Mouse (Mus musculus) spleen, postnatal 4 days (tissue): Measurements from ENCODE around the gene Csrnp1.
"Not testable (repeated sequence)": the region's sequence is repeated elsewhere in the genome, so short reads cannot be mapped to it uniquely, and the experiment has no call there.

Experiments
- DNase-seq, 2 experiments: peaks; one replicate each; pipeline ENCODE4 v3.0.0; 2022; ENCODE audit warnings: low spot score in 2 of 2

Gene Csrnp1

DNA sequence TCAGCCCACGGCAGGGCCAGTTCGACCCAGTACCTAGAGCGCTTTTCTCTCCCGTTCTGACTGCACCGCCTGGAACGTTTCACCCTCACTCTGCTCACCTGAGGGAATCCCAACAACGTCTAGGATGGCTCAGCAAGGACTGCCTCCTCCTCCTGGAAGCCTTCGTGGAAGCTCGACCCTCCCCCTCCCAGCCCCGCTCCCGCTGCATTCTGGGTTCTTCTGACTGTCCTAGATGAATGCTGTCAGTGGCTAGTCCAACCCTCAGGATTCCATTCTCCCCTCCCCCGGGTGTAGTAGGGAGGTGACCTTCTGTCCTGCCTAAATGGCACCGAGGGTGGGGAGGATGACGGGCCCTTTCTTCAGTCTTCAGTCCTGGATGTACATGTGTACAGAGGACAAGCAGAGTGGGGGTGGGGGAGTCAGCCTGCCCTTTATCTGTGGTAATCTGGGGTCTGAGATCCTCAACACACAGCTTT is at the start of gene Csrnp1:
TSS of gene Csrnp1 (minus strand) at position 123 of the 476 bp plus-strand sequence.
- no peak for DNase-seq

DNA sequence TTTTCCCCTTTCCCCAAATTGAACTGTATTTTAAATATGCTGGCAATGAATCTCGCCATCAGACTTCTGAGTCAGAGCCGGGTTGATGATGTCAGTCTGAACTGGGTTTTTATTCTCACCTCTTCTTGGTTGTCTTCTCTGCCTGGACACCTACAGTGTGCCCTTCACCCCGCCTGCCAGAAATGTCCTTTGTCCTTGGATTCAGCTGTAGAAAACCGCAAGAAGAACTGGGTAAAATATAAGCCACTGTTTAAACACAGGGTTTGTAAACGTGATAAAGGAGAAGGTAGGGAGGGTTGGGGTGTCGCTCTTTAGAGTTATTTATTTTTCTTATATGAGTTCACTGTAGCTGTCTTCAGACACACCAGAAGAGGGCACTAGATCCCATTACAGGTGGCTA is 48.3 kb upstream of the Csrnp1 start:
- no peak for DNase-seq

DNA sequence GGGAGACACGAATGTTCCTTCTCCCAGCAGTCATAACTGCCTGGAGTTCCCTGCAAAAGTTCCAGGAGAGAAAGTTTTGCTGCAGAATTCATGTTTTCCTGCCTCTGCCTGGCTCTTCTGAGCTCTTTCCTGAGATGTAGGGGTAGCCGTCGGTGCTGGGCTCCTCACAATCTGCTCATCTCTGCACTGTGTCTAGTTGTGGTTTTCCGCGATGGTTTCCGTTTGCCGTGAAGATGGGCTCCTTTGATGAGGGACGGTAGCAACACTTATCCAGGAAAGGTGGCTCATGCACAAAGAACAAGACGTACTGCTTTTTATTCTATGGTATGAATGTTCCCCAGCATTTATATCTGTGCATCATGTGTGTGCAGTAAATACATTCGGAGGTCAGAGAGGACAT is 46.0 kb upstream of the Csrnp1 start:
- DNase-seq: no peak

- DNase-seq: no peak
Measured at GRCm38 (mm10) chr9:120029880-120030279, 45.4 kb upstream of the Csrnp1 start.

GRCm38 (mm10) chr9:120027401-120028151 is 43.1 kb upstream of the Csrnp1 start:
- no peak for DNase-seq

DNA sequence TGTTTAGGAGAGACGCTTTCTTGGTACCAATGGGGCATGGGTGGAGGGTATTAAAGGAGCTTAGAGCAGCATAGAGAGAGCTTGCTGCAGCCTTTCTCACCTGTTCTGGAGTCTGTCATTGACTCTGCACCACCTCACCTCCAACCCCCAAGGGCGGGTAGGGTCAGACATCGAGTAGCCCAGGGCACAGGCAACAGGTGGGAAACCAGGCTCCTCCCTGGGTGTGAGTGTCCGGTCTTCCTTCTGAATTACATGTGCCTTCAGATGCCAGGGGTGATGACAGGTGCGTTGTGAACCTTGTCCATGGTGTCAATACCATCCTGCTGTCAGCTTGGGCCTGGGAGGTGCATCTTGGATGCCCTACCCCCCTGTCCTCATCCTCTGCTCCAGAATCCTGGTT is 40.2 kb upstream of the Csrnp1 start:
- no peak for DNase-seq

- no peak for DNase-seq
Measured at GRCm38 (mm10) chr9:120024171-120024570, 39.7 kb upstream of the Csrnp1 start.

- no peak for DNase-seq
Measured at GRCm38 (mm10) chr9:120023086-120023811, 38.8 kb upstream of the Csrnp1 start, which contains the start of gene Xirp1. Gene Xirp1 (minus strand): TSS chr9:120023598.

GRCm38 (mm10) chr9:120021164-120021563 is 36.7 kb upstream of the Csrnp1 start:
- DNase-seq: no peak

DNA sequence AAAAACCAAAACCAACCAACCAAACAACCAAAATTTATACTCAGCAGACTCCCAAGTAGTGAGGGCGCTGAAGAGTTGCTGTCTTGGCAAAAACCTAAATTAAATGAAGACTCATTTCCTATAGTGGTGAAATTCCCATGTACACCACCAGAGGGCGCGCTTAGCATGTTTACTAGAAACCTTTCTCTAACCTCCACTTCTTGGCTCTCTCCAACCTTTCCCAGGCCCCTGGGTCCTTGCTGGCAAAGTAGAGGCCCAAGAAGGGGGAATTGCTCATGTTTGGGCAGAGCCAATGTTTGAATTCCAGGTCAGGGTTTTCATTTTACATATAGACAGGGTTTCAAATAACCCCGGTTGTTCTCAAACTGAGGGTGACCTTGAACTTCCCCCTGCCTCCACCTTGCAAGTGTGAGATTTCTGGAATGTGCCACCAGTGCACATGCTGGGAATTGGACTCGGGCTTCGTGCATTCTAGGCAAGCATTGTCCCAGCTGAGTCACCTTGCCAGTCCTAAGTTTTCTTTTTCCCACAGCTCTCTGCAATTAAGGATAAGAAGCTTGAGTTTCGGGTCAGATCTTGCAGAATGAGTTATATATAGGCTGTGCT is 35.9 kb upstream of the Csrnp1 start:
- DNase-seq: peak; percentile 62 to 87

GRCm38 (mm10) chr9:120016956-120017355 is 32.5 kb upstream of the Csrnp1 start:
- DNase-seq: no peak

DNA sequence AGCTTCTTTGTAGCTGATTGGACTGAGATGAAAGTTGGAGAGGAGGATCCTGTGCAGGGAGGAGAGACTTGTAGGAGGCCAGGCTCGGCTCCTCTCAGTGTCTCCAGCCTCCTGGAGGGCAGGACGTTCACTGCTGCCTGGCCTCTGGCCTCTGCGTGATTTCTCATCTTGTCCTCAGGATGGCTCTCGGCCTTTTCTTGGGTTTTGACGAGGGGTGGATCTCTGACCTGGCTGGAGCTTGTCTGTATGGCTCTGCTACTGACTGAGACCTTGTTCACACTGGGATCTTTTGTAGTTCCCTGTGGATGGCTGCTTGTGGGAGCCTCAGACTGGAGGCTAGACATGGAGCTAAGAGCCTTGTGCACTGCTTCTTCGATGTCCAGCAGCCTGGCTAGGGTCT is 30.4 kb upstream of the Csrnp1 start:
- DNase-seq: no peak

GRCm38 (mm10) chr9:120013251-120013820 is 28.9 kb upstream of the Csrnp1 start:
- no peak for DNase-seq

DNA sequence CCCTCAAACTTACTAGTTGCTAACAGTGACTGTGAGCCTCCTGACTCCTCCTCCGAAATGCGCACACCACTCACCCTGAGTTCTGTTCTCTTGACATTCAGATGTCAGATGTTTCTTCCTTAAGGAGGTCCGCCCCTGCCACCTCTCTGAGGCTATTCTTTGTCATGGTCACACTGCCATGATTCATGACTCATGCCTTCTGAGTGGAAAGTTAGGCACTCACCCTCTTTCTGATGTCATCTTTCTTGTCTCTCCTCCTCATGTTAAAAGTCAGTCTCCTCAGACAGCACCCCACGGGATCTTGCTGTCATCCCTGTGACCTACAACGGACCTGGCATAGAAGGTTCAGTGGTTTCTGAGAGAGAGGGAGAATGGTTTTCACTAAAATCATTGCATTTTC is 28.3 kb upstream of the Csrnp1 start:
- DNase-seq: no peak

GRCm38 (mm10) chr9:120012161-120012560 is 27.7 kb upstream of the Csrnp1 start:
- DNase-seq: not testable (repeated sequence)

DNA sequence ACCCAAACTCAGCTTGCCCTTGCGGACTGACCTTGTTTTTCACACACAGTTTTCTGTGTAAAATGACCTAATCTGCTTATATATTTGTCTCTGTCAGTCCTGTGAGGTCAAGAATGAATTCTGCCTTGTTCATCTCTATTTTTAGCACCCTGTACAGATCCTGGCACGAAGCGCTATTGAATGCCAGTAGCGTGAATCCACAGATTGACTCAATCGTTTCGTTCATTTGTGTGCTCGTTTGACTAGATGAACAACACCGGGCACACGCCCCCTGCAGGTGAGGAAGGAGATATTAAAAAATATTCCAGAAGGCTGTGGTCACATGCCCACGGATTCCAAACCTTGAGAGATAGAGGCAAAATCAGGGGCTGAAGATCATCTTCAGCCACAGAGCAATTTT is 27.1 kb upstream of the Csrnp1 start:
- DNase-seq: no peak

- peak; percentile 91 to 95 for DNase-seq
Measured at GRCm38 (mm10) chr9:120010781-120011511, 26.5 kb upstream of the Csrnp1 start.

DNA sequence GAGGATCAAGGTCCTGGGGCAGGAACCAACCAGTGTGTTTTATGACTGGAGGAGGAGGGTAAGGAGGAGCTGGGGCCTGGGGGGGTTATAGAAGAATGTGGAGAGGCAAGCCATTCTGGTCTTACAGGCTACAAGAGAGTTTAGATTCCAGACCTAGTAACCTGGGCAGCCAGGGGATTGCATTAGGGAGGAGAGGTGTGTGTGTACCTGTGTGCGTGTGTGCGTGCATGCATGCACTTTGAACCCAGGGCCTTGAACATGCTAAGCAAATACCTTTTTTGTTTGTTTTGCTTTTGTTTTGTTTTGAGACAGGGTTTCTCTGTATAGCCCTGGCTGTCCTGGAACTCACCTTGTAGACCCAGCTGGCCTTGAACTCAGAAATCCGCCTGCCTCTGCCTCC is 25.4 kb upstream of the Csrnp1 start:
- no peak for DNase-seq

- DNase-seq: no peak
Measured at GRCm38 (mm10) chr9:120009226-120009841, 24.9 kb upstream of the Csrnp1 start.

- DNase-seq: no peak
Measured at GRCm38 (mm10) chr9:120007833-120008232, 23.4 kb upstream of the Csrnp1 start.

- no peak for DNase-seq
Measured at GRCm38 (mm10) chr9:120005936-120006335, 21.5 kb upstream of the Csrnp1 start.
